Mouse (Mus musculus) neural tube, embryonic 13.5 days (tissue): Measurements from ENCODE around the gene Fbxw7. TPM values are rescaled to one million over a fixed set of nuclear protein-coding genes. Genes with fewer than 3 reads are reported as not detected.

Experiments
- ATAC-seq: fragments of 200-750 bp; cut with Nextera tagmentation; 2 replicates; pipeline ENCODE4 v1.8.0; 2017; ENCODE audit warnings: low read depth, mild to moderate bottlenecking, moderate TSS enrichment, moderate library complexity
- H3K27ac ChIP-seq: fragments of 300-500 bp; sonication (generic); replicated peaks from 2 replicates; pipeline ENCODE4 v1.5.1; 2015; ENCODE audit warnings: moderate library complexity, mild to moderate bottlenecking, inconsistent platforms
- H3K27me3 ChIP-seq: fragments of 300-500 bp; sonication (generic); 2 replicates; pipeline ENCODE4 v1.6.1; 2015; ENCODE audit warnings: mild to moderate bottlenecking, inconsistent platforms
- H3K36me3 ChIP-seq: fragments of 300-500 bp; sonication (generic); 2 replicates; pipeline ENCODE4 v1.6.1; 2015; ENCODE audit warnings: mild to moderate bottlenecking, inconsistent platforms
- H3K4me1 ChIP-seq: fragments of 300-500 bp; sonication (generic); replicated peaks from 2 replicates; pipeline ENCODE4 v1.6.1; 2015; ENCODE audit warnings: inconsistent platforms
- H3K4me2 ChIP-seq: fragments of 300-500 bp; sonication (generic); 2 replicates; pipeline ENCODE4 v1.6.1; 2015; ENCODE audit warnings: inconsistent platforms, mild to moderate bottlenecking, moderate library complexity
- H3K4me3 ChIP-seq: fragments of 300-500 bp; sonication (generic); 2 replicates; pipeline ENCODE4 v1.5.1; 2015; ENCODE audit warnings: mild to moderate bottlenecking, inconsistent platforms
- H3K9ac ChIP-seq: fragments of 300-500 bp; sonication (generic); 2 replicates; pipeline ENCODE4 v1.6.1; 2015; ENCODE audit warnings: moderate library complexity, mild to moderate bottlenecking, inconsistent platforms
- H3K9me3 ChIP-seq: fragments of 300-500 bp; sonication (generic); 2 replicates; pipeline ENCODE4 v1.6.1; 2016; ENCODE audit warnings: inconsistent platforms
- WGBS: fragments of 180-500 bp; shearing (Covaris S2); methylation state at CpG from one replicate; pipeline ENCODE4 v1.1.7; 2015; 5-methylcytosine and 5-hydroxymethylcytosine counted together
- polyA plus RNA-seq: library from polyadenylated mRNA; unstranded; fragments of >200 nt; fragmentation: Nextera tagmentation; extraction: Ambion mirVana; gene quantifications from 2 replicates; pipeline ENCODE4 v1.2.1, GENCODE M21; 2015

The Fbxw7 gene
- polyA plus RNA-seq, 1 experiment from 2014 or later: 27.2 TPM

DNA sequence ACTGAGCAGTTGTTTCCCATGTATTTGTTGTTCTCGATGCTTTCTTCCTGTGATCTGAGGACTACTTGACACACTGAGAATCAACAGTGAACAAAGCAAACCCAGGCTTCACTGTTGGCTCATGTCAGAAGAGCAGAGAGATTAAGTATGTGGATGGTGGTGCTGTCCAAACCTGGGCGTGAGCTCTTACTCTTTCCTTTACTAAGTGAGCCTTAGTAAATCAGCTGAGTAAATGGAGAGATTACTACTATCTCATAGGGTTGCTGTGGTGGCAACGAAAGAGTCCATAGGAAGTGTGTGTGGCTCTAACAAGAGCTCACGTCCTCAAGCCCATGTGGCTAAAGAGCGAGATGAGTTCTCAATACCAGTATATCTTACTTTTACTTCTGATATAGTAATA is 121.9 kb downstream of the Fbxw7 start:
- ATAC-seq: no peak
- WGBS: 61% methylated on average over 5 of the region's 5 CpGs
- H3K27me3 ChIP-seq: no peaks in the 10 kb centered on the region

DNA sequence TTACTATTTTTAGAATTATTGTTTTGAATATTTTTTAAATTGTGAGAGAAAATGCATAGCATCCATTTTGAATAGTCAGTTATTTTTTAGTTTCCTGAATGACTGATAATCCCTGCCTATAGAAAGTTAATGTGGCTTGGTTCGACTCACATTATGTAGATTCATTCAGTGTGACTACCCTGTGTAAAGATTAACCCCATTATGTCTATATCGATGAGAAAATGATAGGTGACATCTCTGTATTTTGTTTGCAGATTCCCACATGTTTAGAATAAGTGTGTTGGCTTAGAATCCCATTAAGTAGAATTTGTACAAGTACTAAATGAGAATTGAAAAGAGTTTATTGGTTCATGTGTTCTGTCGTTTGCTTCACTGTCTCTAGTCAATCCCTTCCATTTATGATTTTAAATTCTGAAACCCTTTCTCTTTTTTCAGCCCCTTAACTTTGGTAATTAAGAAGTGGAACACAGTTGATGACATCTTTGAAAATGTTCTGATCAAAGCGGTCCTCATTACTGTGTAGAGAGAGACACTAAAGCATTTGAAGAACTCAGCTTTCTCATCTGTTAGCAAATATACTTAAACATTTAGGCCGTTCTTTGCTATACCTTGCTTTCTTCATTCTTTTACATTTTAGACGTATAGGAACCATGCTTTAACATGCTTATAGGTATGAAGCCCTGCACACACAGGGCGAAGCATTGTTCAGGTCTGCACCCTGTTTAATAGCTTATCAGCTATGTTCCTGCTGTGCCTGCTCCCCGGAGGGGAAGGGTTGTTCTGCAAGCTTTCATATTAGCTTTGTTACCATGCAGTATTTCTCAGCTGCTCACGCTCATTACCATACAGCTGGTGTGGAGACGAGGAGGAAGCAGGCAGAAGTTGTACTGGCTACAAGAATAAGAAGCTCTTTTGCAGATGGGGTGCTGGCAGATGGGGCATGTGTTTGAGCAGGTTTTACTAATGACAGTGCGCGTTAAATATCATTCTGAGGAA is 122.6 kb downstream of the Fbxw7 start:
- Histone ChIP-seq H3K4me3 (no peak overlapping the region), H3K9me3 (no peaks in the 10 kb centered on the region), H3K36me3 (no peaks in the 10 kb centered on the region), H3K4me1 (peaks cover 14% of the 10 kb centered on the region), H3K4me2 (peak overlapping the region; percentile 31), H3K27ac (peak overlapping the region; percentile 83), H3K27me3 (no peaks in the 10 kb centered on the region), H3K9ac (no peak overlapping the region)
- 32% methylated on average over 12 of the region's 12 CpGs for WGBS
- peak; percentile 91 for ATAC-seq

More for the DNA sequence above, 121.9 kb downstream of the Fbxw7 start:
- H3K4me1 ChIP-seq: peaks cover 14% of the 10 kb centered on the region
- H3K9me3 ChIP-seq: no peaks in the 10 kb centered on the region
- H3K27ac ChIP-seq: 0 out of 2 replicates have a peak overlapping the region, but pooled peaks have one; percentile 42
- H3K9ac ChIP-seq: no peak overlapping the region
- no peaks in the 10 kb centered on the region for H3K36me3 ChIP-seq
- no peak overlapping the region for H3K4me3 ChIP-seq
- H3K4me2 ChIP-seq: no peak overlapping the region

DNA sequence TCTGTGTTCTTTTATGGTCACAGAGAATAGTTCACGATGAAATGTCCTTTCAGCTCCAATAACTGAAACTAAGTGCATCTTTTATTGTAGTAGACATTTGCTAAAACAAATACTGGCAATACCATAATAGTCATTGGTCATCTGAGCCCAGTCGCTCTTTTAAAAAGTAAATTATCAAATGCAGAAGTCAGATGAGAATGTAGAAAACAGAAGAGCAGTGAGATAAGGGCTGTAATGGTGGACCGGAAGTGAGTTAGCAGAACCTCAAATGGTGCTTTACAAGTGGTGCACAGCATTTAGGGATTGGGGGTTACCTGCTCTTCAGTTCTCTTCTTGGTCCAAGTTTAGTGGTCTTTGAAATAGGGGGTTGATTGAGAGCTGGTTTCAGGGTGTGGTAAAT is 129.9 kb downstream of the Fbxw7 start:
- H3K27me3 ChIP-seq: no peaks in the 10 kb centered on the region
- no peak overlapping the region for H3K27ac ChIP-seq
- no peak overlapping the region for H3K4me3 ChIP-seq
- H3K9ac ChIP-seq: no peak overlapping the region
- no peaks in the 10 kb centered on the region for H3K4me1 ChIP-seq
- H3K36me3 ChIP-seq: no peaks in the 10 kb centered on the region
- ATAC-seq: no peak
- 92% methylated on average over 3 of the region's 3 CpGs for WGBS
- no peaks in the 10 kb centered on the region for H3K9me3 ChIP-seq
- H3K4me2 ChIP-seq: no peak overlapping the region

DNA sequence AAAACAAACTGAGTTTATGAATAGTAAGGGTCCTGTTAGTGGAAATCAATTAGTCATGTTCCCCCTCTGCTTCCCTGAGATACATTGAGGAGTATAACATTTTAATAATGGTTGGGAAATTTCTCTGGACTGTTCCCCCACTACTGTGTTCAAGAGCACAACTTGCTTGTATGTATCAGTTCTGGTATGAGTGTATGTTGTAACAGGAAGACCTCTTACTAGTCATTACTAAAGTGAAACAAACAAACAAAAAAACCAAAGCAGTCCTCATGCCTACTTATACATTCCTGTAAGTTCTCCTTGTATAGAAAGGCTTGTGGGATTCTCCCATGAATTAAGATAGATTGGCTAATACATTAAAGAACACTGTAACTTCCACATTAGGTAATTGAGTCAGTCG is 131.3 kb downstream of the Fbxw7 start:
- no peaks in the 10 kb centered on the region for H3K36me3 ChIP-seq
- H3K9ac ChIP-seq: no peak overlapping the region
- no peaks in the 10 kb centered on the region for H3K27me3 ChIP-seq
- H3K27ac ChIP-seq: no peak overlapping the region
- no peaks in the 10 kb centered on the region for H3K9me3 ChIP-seq
- H3K4me3 ChIP-seq: no peak overlapping the region
- WGBS: 82% methylated on average over 1 of the region's 1 CpGs
- H3K4me2 ChIP-seq: no peak overlapping the region
- 0 out of 2 replicates have a peak, but pooled peaks cover 3% of the 10 kb centered on the region for H3K4me1 ChIP-seq
- ATAC-seq: no peak

DNA sequence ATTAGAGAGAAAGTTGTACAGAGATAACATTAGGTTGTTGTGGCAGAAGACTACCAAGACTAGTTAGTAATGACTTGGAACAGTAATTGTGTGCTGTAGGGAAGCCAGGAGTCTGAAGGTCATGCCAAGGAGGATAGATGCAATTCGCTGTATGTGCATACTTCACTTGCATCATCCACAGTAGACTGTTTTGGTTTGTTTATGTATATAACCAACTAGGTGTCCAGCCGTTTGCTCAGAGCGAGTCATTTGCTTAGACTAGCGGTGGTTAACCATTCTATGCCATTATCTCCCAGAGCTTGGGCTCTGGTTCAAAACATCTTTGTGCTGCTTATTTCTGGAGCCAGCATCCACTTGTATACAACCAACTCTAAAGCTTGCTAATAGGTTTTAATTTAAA is 134.3 kb downstream of the Fbxw7 start:
- H3K9ac ChIP-seq: no peak overlapping the region
- H3K4me3 ChIP-seq: no peak overlapping the region
- no peaks in the 10 kb centered on the region for H3K36me3 ChIP-seq
- H3K4me1 ChIP-seq: peaks cover 20% of the 10 kb centered on the region
- no peaks in the 10 kb centered on the region for H3K27me3 ChIP-seq
- no peak overlapping the region for H3K27ac ChIP-seq
- H3K4me2 ChIP-seq: no peak overlapping the region
- no peaks in the 10 kb centered on the region for H3K9me3 ChIP-seq
- ATAC-seq: no peak
- 91% methylated on average over 4 of the region's 4 CpGs for whole genome bisulfite sequencing

DNA sequence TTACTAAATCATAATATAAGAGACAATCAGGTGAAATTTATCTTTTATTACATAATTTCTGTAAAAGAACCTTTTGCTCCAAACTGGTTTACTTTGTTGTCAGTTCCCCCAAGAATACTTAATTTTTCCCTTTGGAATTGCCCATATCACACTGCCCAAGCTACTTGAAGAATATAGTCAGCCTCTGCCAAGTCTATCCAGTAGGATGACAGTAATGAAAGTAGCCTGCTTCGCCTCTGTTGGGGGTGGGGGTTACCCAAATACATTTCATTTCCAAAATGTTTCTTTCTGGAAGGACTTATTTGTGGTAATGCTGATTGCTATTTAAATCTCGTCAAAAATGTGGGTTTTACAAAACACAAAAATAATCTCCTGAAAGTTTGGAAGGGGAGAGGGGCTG is 136.6 kb downstream of the Fbxw7 start:
- Histone ChIP-seq H3K9ac (peak overlapping the region; percentile 83), H3K4me2 (peak overlapping the region; percentile 67), H3K27ac (peak overlapping the region; percentile 90), H3K9me3 (no peaks in the 10 kb centered on the region), H3K36me3 (no peaks in the 10 kb centered on the region), H3K27me3 (no peaks in the 10 kb centered on the region), H3K4me1 (peaks cover 24% of the 10 kb centered on the region), H3K4me3 (peak overlapping the region; percentile 51)
- 36% methylated on average over 2 of the region's 2 CpGs for WGBS
- ATAC-seq: peak; percentile 82

DNA sequence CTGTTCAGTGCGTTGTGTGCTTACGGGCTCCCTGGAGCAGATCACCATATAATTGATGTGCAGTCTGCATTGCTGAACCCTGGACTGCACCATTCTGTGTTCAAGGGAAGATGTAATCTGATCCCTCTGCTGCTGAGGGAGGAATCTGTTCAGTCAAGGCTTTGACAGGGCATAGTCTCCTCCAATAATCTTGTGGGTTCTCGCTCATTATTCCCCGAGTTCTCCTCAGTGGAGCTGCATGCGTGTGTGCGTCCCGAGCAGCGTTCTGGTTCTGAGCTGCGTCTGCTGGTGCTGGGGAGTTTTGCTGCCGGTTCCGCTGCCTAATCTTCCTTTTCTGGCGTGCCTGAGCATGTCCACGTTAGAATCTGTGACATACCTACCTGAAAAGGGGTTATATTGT is 137.1 kb downstream of the Fbxw7 start:
- Histone ChIP-seq H3K27ac (peak overlapping the region; percentile 90), H3K9ac (peak overlapping the region; percentile 83), H3K4me2 (peak overlapping the region; percentile 67), H3K9me3 (no peaks in the 10 kb centered on the region), H3K36me3 (no peaks in the 10 kb centered on the region), H3K4me3 (peak overlapping the region; percentile 51), H3K27me3 (no peaks in the 10 kb centered on the region), H3K4me1 (peaks cover 24% of the 10 kb centered on the region)
- WGBS: 8% methylated on average over 13 of the region's 13 CpGs
- peak; percentile 98 for ATAC-seq

DNA sequence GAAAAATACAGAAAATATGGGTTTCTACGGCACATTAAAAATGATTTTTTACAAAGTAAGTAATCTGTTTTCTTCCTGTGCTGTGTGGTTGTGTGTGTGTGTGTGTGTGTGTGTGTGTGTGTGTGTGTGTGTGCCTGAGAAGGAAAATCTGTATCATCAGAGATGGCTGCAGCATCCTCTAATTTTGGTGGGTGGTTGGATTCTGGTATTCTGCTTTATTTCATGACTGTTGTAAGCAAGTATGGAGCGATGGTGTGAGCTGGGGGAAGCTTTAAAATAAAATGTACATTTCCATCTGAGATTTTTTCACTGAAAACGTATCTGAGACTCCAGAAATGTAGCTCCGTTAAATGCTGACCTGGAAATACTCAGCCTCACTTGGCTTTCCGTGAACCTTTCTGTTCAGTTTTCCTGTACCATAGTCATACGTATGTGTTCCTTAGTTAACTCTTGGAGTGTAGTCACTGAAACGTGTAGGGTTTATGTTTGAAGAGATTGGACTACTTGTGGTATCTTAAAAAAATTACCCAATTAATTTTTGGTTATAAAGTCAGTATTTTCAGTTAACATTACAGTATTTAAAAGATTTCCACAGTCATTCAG is 137.6 kb downstream of the Fbxw7 start:
- H3K4me2 ChIP-seq: peak overlapping the region; percentile 67
- peak overlapping the region; percentile 90 for H3K27ac ChIP-seq
- ATAC-seq: peak; percentile 45; the same call in 1 of the 2 replicates
- no peaks in the 10 kb centered on the region for H3K36me3 ChIP-seq
- H3K4me1 ChIP-seq: peaks cover 24% of the 10 kb centered on the region
- H3K4me3 ChIP-seq: peak overlapping the region; percentile 51
- 50% methylated on average over 7 of the region's 7 CpGs for WGBS
- no peaks in the 10 kb centered on the region for H3K9me3 ChIP-seq
- H3K9ac ChIP-seq: peak overlapping the region; percentile 83
- H3K27me3 ChIP-seq: no peaks in the 10 kb centered on the region

DNA sequence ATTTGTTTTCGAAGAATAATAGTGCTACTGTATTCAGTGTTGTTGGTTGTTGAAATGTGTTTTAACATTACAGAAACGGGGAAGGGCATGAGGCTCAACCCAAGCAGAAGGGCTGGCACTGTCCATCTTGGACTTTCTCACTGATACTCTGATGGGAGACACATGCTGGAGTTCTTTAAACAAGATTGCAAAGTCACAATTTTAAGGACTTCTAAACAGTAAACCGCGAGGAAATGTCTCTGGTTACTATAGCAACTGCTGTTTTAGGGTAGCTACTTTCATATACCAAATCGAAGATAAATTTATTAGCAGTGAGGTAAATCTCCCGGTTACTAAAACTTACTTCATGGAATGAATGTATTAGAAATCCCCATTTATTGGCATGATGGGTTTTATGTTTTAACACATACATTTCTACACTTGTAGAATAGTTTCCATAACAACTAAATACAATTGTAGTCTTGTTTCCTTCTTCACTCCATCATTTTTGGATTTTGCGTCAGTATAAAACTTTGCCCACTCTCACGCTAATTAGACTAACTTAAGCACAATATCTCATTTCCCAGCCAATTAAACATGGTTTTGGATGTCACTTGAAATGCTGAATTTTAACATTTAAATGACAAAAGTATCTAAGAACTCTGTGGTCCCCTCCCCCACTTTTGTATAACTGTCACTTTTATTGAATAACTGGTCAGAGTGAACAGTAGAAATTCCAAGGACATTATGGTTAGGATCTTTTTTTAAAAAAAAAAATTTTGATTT is 140.1 kb downstream of the Fbxw7 start:
- Histone ChIP-seq H3K27me3 (no peaks in the 10 kb centered on the region), H3K27ac (no peak overlapping the region), H3K9ac (no peak overlapping the region), H3K36me3 (peaks cover 8% of the 10 kb centered on the region; the same call in 1 of the 2 replicates), H3K4me3 (no peak overlapping the region), H3K4me1 (peaks cover 24% of the 10 kb centered on the region), H3K4me2 (peak overlapping the region; percentile 16; the same call in 1 of the 2 replicates), H3K9me3 (no peaks in the 10 kb centered on the region)
- 68% methylated on average over 8 of the region's 8 CpGs for WGBS
- no peak for ATAC-seq

DNA sequence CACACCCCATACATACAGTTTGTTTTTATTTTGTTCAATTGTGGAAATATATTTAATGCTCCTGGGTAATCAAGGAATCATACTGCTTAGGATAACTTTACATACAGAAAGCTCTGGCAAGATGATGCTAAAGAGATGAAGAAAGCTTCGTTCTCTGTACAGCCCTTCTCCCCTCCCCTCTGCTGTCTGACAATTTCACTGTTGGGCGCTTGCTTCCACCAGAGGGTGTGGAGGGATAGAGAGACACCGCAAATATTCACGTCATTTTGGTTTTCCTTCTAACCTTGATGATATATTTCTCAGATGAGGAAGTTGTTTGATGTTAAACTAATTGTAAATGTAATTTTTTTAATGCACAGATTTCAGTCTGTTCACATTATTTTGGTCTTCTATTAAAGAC is 140.8 kb downstream of the Fbxw7 start:
- Histone ChIP-seq H3K36me3 (peaks cover 9% of the 10 kb centered on the region), H3K27me3 (no peaks in the 10 kb centered on the region), H3K4me2 (no peak overlapping the region), H3K4me3 (no peak overlapping the region), H3K9me3 (no peaks in the 10 kb centered on the region), H3K4me1 (peaks cover 24% of the 10 kb centered on the region), H3K27ac (no peak overlapping the region), H3K9ac (no peak overlapping the region)
- ATAC-seq: no peak
- WGBS: 63% methylated on average over 4 of the region's 4 CpGs

DNA sequence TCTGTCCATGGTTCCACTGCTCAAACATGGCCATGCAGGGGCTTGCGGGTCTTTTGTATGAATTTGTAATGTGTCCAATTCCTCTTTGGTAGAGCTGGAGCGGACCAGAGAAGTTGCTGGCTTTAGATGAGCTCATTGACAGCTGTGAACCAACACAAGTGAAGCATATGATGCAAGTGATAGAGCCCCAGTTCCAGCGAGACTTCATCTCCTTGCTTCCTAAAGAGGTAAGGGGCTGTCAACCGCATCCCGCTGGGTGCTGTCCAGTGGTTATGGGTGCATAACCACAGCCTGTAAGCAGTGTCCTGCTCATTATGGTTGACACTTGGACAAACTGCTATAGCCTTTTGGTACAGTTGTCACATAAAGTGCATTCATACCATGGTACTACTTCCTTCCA is 150.1 kb downstream of the Fbxw7 start:
- H3K9me3 ChIP-seq: no peaks in the 10 kb centered on the region
- no peaks in the 10 kb centered on the region for H3K27me3 ChIP-seq
- no peak overlapping the region for H3K4me2 ChIP-seq
- no peak for ATAC-seq
- H3K4me3 ChIP-seq: no peak overlapping the region
- WGBS: 93% methylated on average over 5 of the region's 5 CpGs
- H3K27ac ChIP-seq: no peak overlapping the region
- peaks cover 31% of the 10 kb centered on the region for H3K36me3 ChIP-seq
- H3K9ac ChIP-seq: no peak overlapping the region
- H3K4me1 ChIP-seq: no peaks in the 10 kb centered on the region

DNA sequence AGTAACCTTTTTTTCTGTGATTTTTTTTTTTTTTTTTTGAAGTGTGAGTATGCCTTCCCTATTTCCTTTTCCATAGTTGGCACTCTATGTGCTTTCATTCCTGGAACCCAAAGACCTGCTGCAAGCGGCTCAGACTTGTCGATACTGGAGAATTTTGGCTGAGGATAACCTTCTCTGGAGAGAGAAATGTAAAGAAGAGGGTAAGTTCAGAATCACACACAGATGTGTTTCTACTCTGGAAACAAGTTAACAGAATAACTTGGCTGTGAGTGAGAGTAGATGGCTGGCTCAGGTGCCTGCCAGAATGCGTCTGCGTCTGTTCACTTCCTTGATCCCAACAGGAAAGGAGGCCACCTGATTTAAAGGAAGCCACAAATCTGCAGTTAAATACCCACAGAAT is 152.3 kb downstream of the Fbxw7 start:
- H3K4me2 ChIP-seq: no peak overlapping the region
- H3K27me3 ChIP-seq: no peaks in the 10 kb centered on the region
- H3K4me3 ChIP-seq: no peak overlapping the region
- H3K36me3 ChIP-seq: peaks cover 40% of the 10 kb centered on the region
- H3K4me1 ChIP-seq: no peaks in the 10 kb centered on the region
- H3K27ac ChIP-seq: no peak overlapping the region
- 95% methylated on average over 4 of the region's 4 CpGs for WGBS
- H3K9ac ChIP-seq: no peak overlapping the region
- no peaks in the 10 kb centered on the region for H3K9me3 ChIP-seq
- ATAC-seq: no peak
